Mouse (Mus musculus): ENCODE measurements at regions not wholly inside any gene's neighbourhood (a gene's known extent, or its start where the extent isn't known, plus 50 kb on each side); places are given as distances from the start of the nearest gene placed in this dataset.

- H3K4me2 ChIP-seq (replicated peaks; ENCODE audit: low read depth, low read length), result no peak overlapping the region
- no peak overlapping the region for H3K27ac ChIP-seq (ENCODE audit: low read depth, low read length)
- H3K9me3 ChIP-seq (ENCODE audit: control insufficient read depth, low read length), result no peaks in the 10 kb centered on the region
- H3K4me1 ChIP-seq (ENCODE audit: control insufficient read depth, insufficient read depth, low read length), result peaks cover 9% of the 10 kb centered on the region
- no peak for ATAC-seq (ENCODE audit: low FRiP score, low TSS enrichment)
- 67% methylated on average over 14 of the region's 14 CpGs for WGBS
- H3K27me3 ChIP-seq (ENCODE audit: control insufficient read depth, insufficient read depth, low read length), result no peaks in the 10 kb centered on the region
- no peak overlapping the region for H3K4me3 ChIP-seq (ENCODE audit: low read length)
- H3K36me3 ChIP-seq (ENCODE audit: control insufficient read depth, insufficient read depth, low read length), result no peaks in the 10 kb centered on the region
- H3K9ac ChIP-seq (ENCODE audit: low read depth, low read length), result no peak overlapping the region
Measured at GRCm38 (mm10) chr10:39230634-39231410, 67.2 kb upstream of the Ccn6 start.

GRCm38 (mm10) chr10:39229233-39229632 is 65.6 kb upstream of the Ccn6 start:
- Histone ChIP-seq H3K4me2 (replicated peaks; ENCODE audit: low read depth, low read length) (no peak overlapping the region), H3K4me3 (ENCODE audit: low read length) (no peak overlapping the region), H3K9me3 (ENCODE audit: control insufficient read depth, low read length) (no peaks in the 10 kb centered on the region), H3K36me3 (ENCODE audit: control insufficient read depth, insufficient read depth, low read length) (no peaks in the 10 kb centered on the region), H3K9ac (ENCODE audit: low read depth, low read length) (no peak overlapping the region), H3K4me1 (ENCODE audit: control insufficient read depth, insufficient read depth, low read length) (peaks cover 9% of the 10 kb centered on the region), H3K27ac (ENCODE audit: low read depth, low read length) (no peak overlapping the region), H3K27me3 (ENCODE audit: control insufficient read depth, insufficient read depth, low read length) (no peaks in the 10 kb centered on the region)
- no peak for ATAC-seq (ENCODE audit: low FRiP score, low TSS enrichment)
- 98% methylated on average over 4 of the region's 4 CpGs for WGBS

DNA sequence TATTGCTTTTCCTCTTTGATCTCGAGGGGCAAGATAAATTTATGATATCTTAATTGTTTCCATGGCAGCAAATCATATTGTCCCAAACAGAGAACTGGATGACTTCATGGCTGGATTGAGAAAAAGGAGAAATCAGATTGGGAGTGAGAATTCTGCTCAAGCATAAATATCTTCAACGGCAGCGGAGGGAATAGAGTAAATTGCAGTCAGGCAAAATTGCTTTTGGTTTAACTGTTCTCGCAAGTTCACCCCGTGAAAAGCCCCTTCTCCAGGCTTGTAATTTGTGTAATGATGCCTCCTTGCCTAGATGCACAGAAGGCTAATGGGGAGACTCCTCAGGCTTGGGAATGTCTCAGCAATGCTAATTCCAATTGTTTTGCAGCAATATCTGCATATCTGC is 64.4 kb upstream of the Ccn6 start:
- 35% methylated on average over 5 of the region's 5 CpGs for WGBS
- H3K4me3 ChIP-seq (ENCODE audit: low read length), result no peak overlapping the region
- no peak for ATAC-seq (ENCODE audit: low FRiP score, low TSS enrichment)

GRCm38 (mm10) chr10:39227499-39227942 is 63.9 kb upstream of the Ccn6 start:
- H3K4me1 ChIP-seq (ENCODE audit: control insufficient read depth, insufficient read depth, low read length), result peaks cover 9% of the 10 kb centered on the region
- no peak overlapping the region for H3K4me3 ChIP-seq (ENCODE audit: low read length)
- H3K9ac ChIP-seq (ENCODE audit: low read depth, low read length), result no peak overlapping the region
- ATAC-seq (ENCODE audit: low FRiP score, low TSS enrichment), result peak; percentile 68
- H3K27ac ChIP-seq (ENCODE audit: low read depth, low read length), result no peak overlapping the region
- no peaks in the 10 kb centered on the region for H3K9me3 ChIP-seq (ENCODE audit: control insufficient read depth, low read length)
- WGBS, result 16% methylated on average over 13 of the region's 13 CpGs
- H3K4me2 ChIP-seq (replicated peaks; ENCODE audit: low read depth, low read length), result peak overlapping the region; percentile 21; the same call in 1 of the 2 replicates
- no peaks in the 10 kb centered on the region for H3K36me3 ChIP-seq (ENCODE audit: control insufficient read depth, insufficient read depth, low read length)
- no peaks in the 10 kb centered on the region for H3K27me3 ChIP-seq (ENCODE audit: control insufficient read depth, insufficient read depth, low read length)

More for the DNA sequence above, 64.4 kb upstream of the Ccn6 start:
- peaks cover 9% of the 10 kb centered on the region for H3K4me1 ChIP-seq (ENCODE audit: control insufficient read depth, insufficient read depth, low read length)
- H3K9me3 ChIP-seq (ENCODE audit: control insufficient read depth, low read length), result no peaks in the 10 kb centered on the region
- H3K27ac ChIP-seq (ENCODE audit: low read depth, low read length), result no peak overlapping the region
- no peak overlapping the region for H3K9ac ChIP-seq (ENCODE audit: low read depth, low read length)
- H3K27me3 ChIP-seq (ENCODE audit: control insufficient read depth, insufficient read depth, low read length), result no peaks in the 10 kb centered on the region
- H3K36me3 ChIP-seq (ENCODE audit: control insufficient read depth, insufficient read depth, low read length), result no peaks in the 10 kb centered on the region
- peak overlapping the region; percentile 21; the same call in 1 of the 2 replicates for H3K4me2 ChIP-seq (replicated peaks; ENCODE audit: low read depth, low read length)

- no peak for ATAC-seq (ENCODE audit: low FRiP score, low TSS enrichment)
- Histone ChIP-seq H3K4me3 (ENCODE audit: low read length) (no peak overlapping the region), H3K36me3 (ENCODE audit: control insufficient read depth, insufficient read depth, low read length) (no peaks in the 10 kb centered on the region), H3K27me3 (ENCODE audit: control insufficient read depth, insufficient read depth, low read length) (no peaks in the 10 kb centered on the region), H3K9me3 (ENCODE audit: control insufficient read depth, low read length) (no peaks in the 10 kb centered on the region), H3K4me1 (ENCODE audit: control insufficient read depth, insufficient read depth, low read length) (peaks cover 9% of the 10 kb centered on the region), H3K9ac (ENCODE audit: low read depth, low read length) (no peak overlapping the region), H3K27ac (ENCODE audit: low read depth, low read length) (no peak overlapping the region), H3K4me2 (replicated peaks; ENCODE audit: low read depth, low read length) (no peak overlapping the region)
- 58% methylated on average over 2 of the region's 2 CpGs for whole genome bisulfite sequencing
Measured at GRCm38 (mm10) chr10:39226518-39226917, 62.9 kb upstream of the Ccn6 start.

- Histone ChIP-seq H3K36me3 (ENCODE audit: control insufficient read depth, insufficient read depth, low read length) (no peaks in the 10 kb centered on the region), H3K4me2 (replicated peaks; ENCODE audit: low read depth, low read length) (no peak overlapping the region), H3K9ac (ENCODE audit: low read depth, low read length) (no peak overlapping the region), H3K27ac (ENCODE audit: low read depth, low read length) (no peak overlapping the region), H3K4me3 (ENCODE audit: low read length) (no peak overlapping the region), H3K4me1 (ENCODE audit: control insufficient read depth, insufficient read depth, low read length) (peaks cover 9% of the 10 kb centered on the region), H3K9me3 (ENCODE audit: control insufficient read depth, low read length) (no peaks in the 10 kb centered on the region), H3K27me3 (ENCODE audit: control insufficient read depth, insufficient read depth, low read length) (no peaks in the 10 kb centered on the region)
- 51% methylated on average over 5 of the region's 5 CpGs for WGBS
- ATAC-seq (ENCODE audit: low FRiP score, low TSS enrichment), result no peak
Measured at GRCm38 (mm10) chr10:39224449-39225094, 61.0 kb upstream of the Ccn6 start.

- H3K4me3 ChIP-seq (ENCODE audit: low read length), result no peak overlapping the region
- no peaks in the 10 kb centered on the region for H3K4me1 ChIP-seq (ENCODE audit: control insufficient read depth, insufficient read depth, low read length)
- no peak for ATAC-seq (ENCODE audit: low FRiP score, low TSS enrichment)
- H3K36me3 ChIP-seq (ENCODE audit: control insufficient read depth, insufficient read depth, low read length), result no peaks in the 10 kb centered on the region
- H3K4me2 ChIP-seq (replicated peaks; ENCODE audit: low read depth, low read length), result no peak overlapping the region
- WGBS, result 93% methylated on average over 2 of the region's 2 CpGs
- H3K9ac ChIP-seq (ENCODE audit: low read depth, low read length), result no peak overlapping the region
- no peaks in the 10 kb centered on the region for H3K27me3 ChIP-seq (ENCODE audit: control insufficient read depth, insufficient read depth, low read length)
- 0 out of 2 replicates have a peak, but pooled peaks cover 2% of the 10 kb centered on the region for H3K9me3 ChIP-seq (ENCODE audit: control insufficient read depth, low read length)
- no peak overlapping the region for H3K27ac ChIP-seq (ENCODE audit: low read depth, low read length)
Measured at GRCm38 (mm10) chr10:39221028-39221427, 57.4 kb upstream of the Ccn6 start.

GRCm38 (mm10) chr10:39219366-39219765 is 55.8 kb upstream of the Ccn6 start:
- H3K4me3 ChIP-seq (ENCODE audit: low read length), result no peak overlapping the region
- no peaks in the 10 kb centered on the region for H3K36me3 ChIP-seq (ENCODE audit: control insufficient read depth, insufficient read depth, low read length)
- H3K4me2 ChIP-seq (replicated peaks; ENCODE audit: low read depth, low read length), result no peak overlapping the region
- no peak for ATAC-seq (ENCODE audit: low FRiP score, low TSS enrichment)
- H3K9ac ChIP-seq (ENCODE audit: low read depth, low read length), result no peak overlapping the region
- 92% methylated on average over 2 of the region's 2 CpGs for WGBS
- H3K9me3 ChIP-seq (ENCODE audit: control insufficient read depth, low read length), result 0 out of 2 replicates have a peak, but pooled peaks cover 2% of the 10 kb centered on the region
- no peaks in the 10 kb centered on the region for H3K4me1 ChIP-seq (ENCODE audit: control insufficient read depth, insufficient read depth, low read length)
- no peaks in the 10 kb centered on the region for H3K27me3 ChIP-seq (ENCODE audit: control insufficient read depth, insufficient read depth, low read length)
- no peak overlapping the region for H3K27ac ChIP-seq (ENCODE audit: low read depth, low read length)

DNA sequence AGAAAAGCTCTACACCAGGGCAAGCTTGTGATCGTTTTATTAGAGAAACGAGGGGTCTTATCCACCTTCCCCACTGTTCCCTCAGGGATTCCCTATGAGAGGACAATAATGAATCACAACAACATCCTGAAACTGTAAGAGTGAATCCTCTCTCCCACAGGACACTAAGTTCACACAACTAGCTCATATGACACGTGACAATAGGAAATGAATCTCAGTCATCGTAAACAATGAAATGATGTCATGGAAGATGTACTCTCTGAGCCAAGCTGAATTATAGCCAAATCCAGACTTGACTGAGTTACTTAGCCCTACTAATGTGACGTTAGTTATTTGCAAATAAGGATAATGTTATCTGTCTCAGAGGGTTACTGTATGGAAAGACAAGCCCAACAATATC is 54.6 kb upstream of the Ccn6 start:
- 0 out of 2 replicates have a peak, but pooled peaks cover 2% of the 10 kb centered on the region for H3K9me3 ChIP-seq (ENCODE audit: control insufficient read depth, low read length)
- WGBS, result 84% methylated on average over 5 of the region's 5 CpGs
- H3K4me1 ChIP-seq (ENCODE audit: control insufficient read depth, insufficient read depth, low read length), result no peaks in the 10 kb centered on the region
- H3K27ac ChIP-seq (ENCODE audit: low read depth, low read length), result no peak overlapping the region
- no peaks in the 10 kb centered on the region for H3K36me3 ChIP-seq (ENCODE audit: control insufficient read depth, insufficient read depth, low read length)
- no peaks in the 10 kb centered on the region for H3K27me3 ChIP-seq (ENCODE audit: control insufficient read depth, insufficient read depth, low read length)
- ATAC-seq (ENCODE audit: low FRiP score, low TSS enrichment), result no peak
- no peak overlapping the region for H3K9ac ChIP-seq (ENCODE audit: low read depth, low read length)
- H3K4me2 ChIP-seq (replicated peaks; ENCODE audit: low read depth, low read length), result no peak overlapping the region
- no peak overlapping the region for H3K4me3 ChIP-seq (ENCODE audit: low read length)

Measured in kidney, embryonic 14.5 days (tissue).